Comparison of ENCODE assay signal across 14 mouse cellular contexts in genomic region chr3:138784641-138785025, GRCm38 (mm10). TPM values are rescaled to one million over a fixed set of nuclear protein-coding genes. Genes with fewer than 3 reads are reported as not detected.
A peak's percentile ranks its signal among the peaks of the same experiment; 100 is the strongest.
DNase-seq lines count a peak whose midpoint lies in the region; ATAC-seq and TF ChIP-seq lines count a peak whose summit lies in the region.
"Had no signal": no experiment of that assay in that cellular context is flagged by ENCODE, and none has a peak within 500 bp of the region (broad histone marks: within the 10 kb centered on the region; RNA-seq: fewer than 3 reads in every experiment).

No protein-coding gene starts in this region.

- DNase-seq in forebrain, embryonic 10.5 days (ENCODE audit: extremely low spot score, low spot score): no peak
- peak; percentile 74 for DNase-seq in left cerebral cortex, postnatal 4 days
- no peak for DNase-seq in left cerebral cortex, postnatal 36 days (ENCODE audit: low spot score in 2 of 2)
- DNase-seq in cerebellum, adult 9-11 months: peak; percentile 88
- DNase-seq in hindbrain, postnatal 0 days (ENCODE audit: low spot score): peak; percentile 68
- DNase-seq in right cerebral cortex, adult 2 months (ENCODE audit: low spot score in 2 of 2): no peak
- DNase-seq: adrenal gland, postnatal 10 days; heart, adult 11 months; kidney, postnatal 10 days; layer of hippocampus, adult 9-11 months; thymus, adult 18-20 months had no signal

- no peak overlapping the region for H3K27ac ChIP-seq in forebrain, embryonic 13.5 days
- H3K27ac ChIP-seq in forebrain, embryonic 10.5 days: no peak overlapping the region
- H3K27ac ChIP-seq in hindbrain, postnatal 0 days: peak overlapping the region; percentile 64; the same call in 1 of the 2 replicates
- H3K27ac ChIP-seq: liver, embryonic 15.5 days had no signal

- no peak for TF ChIP-seq CTCF in hindbrain, postnatal 0 days (IDR thresholded peaks at IDR 0.05; ENCODE audit: low read depth)

- no peaks in the 10 kb centered on the region for H3K27me3 ChIP-seq in forebrain, embryonic 13.5 days
- no peaks in the 10 kb centered on the region for H3K27me3 ChIP-seq in forebrain, embryonic 10.5 days (ENCODE audit: poor library complexity, severe bottlenecking)
- H3K27me3 ChIP-seq in hindbrain, postnatal 0 days (ENCODE audit: insufficient read depth, low read length): no peaks in the 10 kb centered on the region
- H3K27me3 ChIP-seq: liver, embryonic 15.5 days had no signal

- intact Hi-C loops in left cerebral cortex, postnatal 4 days (cut with DNase I): no loop called here
- intact Hi-C loops in left cerebral cortex, postnatal 36 days (cut with DNase I): loop anchor here (5.0 kb wide), 1 partner anchor 42 kb away; the partner anchor contains the start of gene Tspan5

- ATAC-seq in forebrain, embryonic 13.5 days: peak; percentile 39
- no peak; the same call in 1 of the 2 replicates for ATAC-seq in hindbrain, postnatal 0 days
- ATAC-seq: intestine, postnatal 0 days had no signal

- H3K4me1 ChIP-seq in forebrain, embryonic 13.5 days: peaks cover 50% of the 10 kb centered on the region
- H3K4me1 ChIP-seq in forebrain, embryonic 10.5 days: peaks cover 44% of the 10 kb centered on the region
- peaks cover 14% of the 10 kb centered on the region; the same call in 1 of the 2 replicates for H3K4me1 ChIP-seq in hindbrain, postnatal 0 days (ENCODE audit: insufficient read depth, low read length)
- H3K4me1 ChIP-seq: liver, embryonic 15.5 days had no signal

- H3K9me3 ChIP-seq in forebrain, embryonic 13.5 days (replicated peaks): no peaks in the 10 kb centered on the region
- H3K9me3 ChIP-seq in forebrain, embryonic 10.5 days: no peaks in the 10 kb centered on the region; the same call in 1 of the 2 replicates
- H3K9me3 ChIP-seq in hindbrain, postnatal 0 days (ENCODE audit: low read length): no peaks in the 10 kb centered on the region
- H3K9me3 ChIP-seq: liver, embryonic 15.5 days had no signal

- no peak overlapping the region for H3K4me3 ChIP-seq in forebrain, embryonic 13.5 days
- no peak overlapping the region for H3K4me3 ChIP-seq in forebrain, embryonic 10.5 days
- no peak overlapping the region for H3K4me3 ChIP-seq in hindbrain, postnatal 0 days (ENCODE audit: low read length)
- H3K4me3 ChIP-seq: liver, embryonic 15.5 days had no signal

- H3K36me3 ChIP-seq in forebrain, embryonic 13.5 days (ENCODE audit: poor library complexity, severe bottlenecking): no peaks in the 10 kb centered on the region
- H3K36me3 ChIP-seq in forebrain, embryonic 10.5 days (replicated peaks): peaks cover 5% of the 10 kb centered on the region; the same call in 1 of the 2 replicates
- no peaks in the 10 kb centered on the region for H3K36me3 ChIP-seq in hindbrain, postnatal 0 days (ENCODE audit: insufficient read depth, low read length)
- H3K36me3 ChIP-seq: liver, embryonic 15.5 days had no signal

- H3K9ac ChIP-seq in forebrain, embryonic 13.5 days: no peak overlapping the region
- no peak overlapping the region for H3K9ac ChIP-seq in hindbrain, postnatal 0 days (replicated peaks; ENCODE audit: low read length)
- H3K9ac ChIP-seq: liver, embryonic 15.5 days had no signal

- H3K4me2 ChIP-seq in forebrain, embryonic 13.5 days: no peak overlapping the region
- H3K4me2 ChIP-seq in hindbrain, postnatal 0 days (ENCODE audit: low read depth, low read length): peak overlapping the region; percentile 35
- H3K4me2 ChIP-seq: liver, embryonic 15.5 days had no signal

- 84% methylated on average over 7 of the region's 7 CpGs for WGBS in forebrain, embryonic 13.5 days
- 91% methylated on average over 7 of the region's 7 CpGs for WGBS in forebrain, embryonic 10.5 days
- WGBS in hindbrain, postnatal 0 days: 45% methylated on average over 7 of the region's 7 CpGs

RNA-seq across cellular contexts. Expression of gene Tspan5, which starts 42.6 kb away (rescaled TPM):
- 60.2 and 62.7 TPM in 2 replicates for polyA plus RNA-seq in forebrain, embryonic 13.5 days (2015; fragmentation: Nextera tagmentation; extraction: Ambion mirVana)
- 25.3 and 25.7 TPM in 2 replicates for polyA plus RNA-seq in forebrain, embryonic 10.5 days (2016; fragmentation: Nextera tagmentation; extraction: Ambion mirVana)
- 100 to 1,000 TPM; 191 to 200 TPM for total RNA-seq in left cerebral cortex, postnatal 4 days (2021)
- 100 to 1,000 TPM; 247 to 286 TPM for total RNA-seq in left cerebral cortex, postnatal 36 days (2021)
- 135 and 144 TPM in 2 replicates for total RNA-seq in hindbrain, postnatal 0 days (2014; rRNA removed)
- 85.6 and 86.0 TPM in 2 replicates for polyA plus RNA-seq in hindbrain, postnatal 0 days (2015; fragmentation: Nextera tagmentation; extraction: Ambion mirVana)

Comparison
In these comparisons a context has a peak if more than half of its experiments do, and no peak if none do; other contexts are left out.
1. DNase-seq: peak in left cerebral cortex, postnatal 4 days (single experiment), cerebellum, adult 9-11 months (single experiment) and hindbrain, postnatal 0 days (single experiment); none in forebrain, embryonic 10.5 days (single experiment), left cerebral cortex, postnatal 36 days (0 of 2) and right cerebral cortex, adult 2 months (0 of 2).